Mouse (Mus musculus) CH12.LX (cell line): Measurements from ENCODE around the gene Kdm8. TPM values are rescaled to one million over a fixed set of nuclear protein-coding genes. Genes with fewer than 3 reads are reported as not detected.

Experiments
- DNase-seq: peaks from one replicate; pipeline ENCODE4 v3.0.0-alpha.2; 2013; ENCODE audit errors: extremely low read depth
- H3K27ac ChIP-seq: 2 replicates; pipeline ENCODE4 v1.5.1; 2012; ENCODE audit warnings: low read depth, mild to moderate bottlenecking, control low read depth, moderate library complexity; ENCODE audit not compliant: insufficient read depth
- H3K27me3 ChIP-seq: replicated peaks from 2 replicates; pipeline ENCODE3; 2012; ENCODE audit warnings: inconsistent platforms
- H3K36me3 ChIP-seq, 2 experiments: replicated peaks in 1 of 2; 2 replicates each; pipeline versions ENCODE3 to v1.6.1; 2012; ENCODE audit warnings: inconsistent platforms in 1 of 2, low read length in 1 of 2, mild to moderate bottlenecking in 1 of 2, mixed read lengths in 1 of 2, moderate library complexity in 1 of 2; ENCODE audit not compliant: control insufficient read depth in 1 of 2, insufficient read depth in 1 of 2
- H3K4me1 ChIP-seq, 2 experiments: 2 replicates each; pipeline ENCODE4 v1.6.1; 2012; ENCODE audit warnings: inconsistent platforms in 1 of 2, moderate library complexity in 1 of 2; ENCODE audit not compliant: insufficient read depth in 2 of 2, control insufficient read depth in 1 of 2
- H3K4me2 ChIP-seq: 2 replicates; pipeline ENCODE4 v1.6.1; 2012; ENCODE audit warnings: low read depth, mild to moderate bottlenecking, control low read depth; ENCODE audit not compliant: poor library complexity, insufficient read depth, severe bottlenecking
- H3K4me3 ChIP-seq, 3 experiments: fragments of 150-350 bp in 1 of 3; sonication (generic) in 1 of 3; replicated peaks in 1 of 3; 2 replicates each; pipeline versions ENCODE3 to v1.5.1; 2011 to 2012; ENCODE audit warnings: low read depth in 2 of 3, low read length in 2 of 3, mild to moderate bottlenecking in 2 of 3, moderate library complexity in 2 of 3, control low read depth in 1 of 3, improper control_type of control experiment in 1 of 3, inconsistent platforms in 1 of 3, mixed read lengths in 1 of 3; ENCODE audit not compliant: poor library complexity in 1 of 3
- H3K79me2 ChIP-seq: replicated peaks from 2 replicates; pipeline ENCODE4 v1.6.1; 2012; ENCODE audit warnings: mild to moderate bottlenecking, moderate library complexity; ENCODE audit not compliant: control insufficient read depth, poor library complexity, insufficient read depth, severe bottlenecking; ENCODE audit errors: extremely low read depth
- H3K9ac ChIP-seq: 2 replicates; pipeline ENCODE4 v1.6.1; 2012; ENCODE audit warnings: low read depth, mild to moderate bottlenecking, control low read depth, moderate library complexity; ENCODE audit not compliant: insufficient read depth
- H3K9me3 ChIP-seq: replicated peaks from 2 replicates; pipeline ENCODE3; 2012; ENCODE audit warnings: low read length, inconsistent platforms, mixed read lengths
- BHLHE40 ChIP-seq: IDR thresholded peaks from 2 replicates; pipeline ENCODE4 v1.6.1; 2011; ENCODE audit warnings: mild to moderate bottlenecking, low read depth, low read length, improper control_type of control experiment
- CHD1 ChIP-seq: IDR thresholded peaks from 2 replicates; pipeline ENCODE4 v1.6.1; 2012; ENCODE audit warnings: low read depth, low read length, improper control_type of control experiment, inconsistent platforms
- CHD2 ChIP-seq: IDR thresholded peaks from 2 replicates; pipeline ENCODE4 v1.6.1; 2011; ENCODE audit warnings: low read length, improper control_type of control experiment
- CTCF ChIP-seq, 2 experiments: IDR thresholded peaks in 1 of 2; conservative IDR thresholded peaks in 1 of 2; 2 replicates each; pipeline ENCODE4 v1.5.1; 2011 to 2012; ENCODE audit warnings: low read depth in 2 of 2, low read length in 2 of 2, improper control_type of control experiment in 1 of 2, inconsistent platforms in 1 of 2, mild to moderate bottlenecking in 1 of 2, moderate library complexity in 1 of 2
- EP300 ChIP-seq: IDR thresholded peaks from 2 replicates; pipeline ENCODE4 v1.6.1; 2011; ENCODE audit warnings: low read length, improper control_type of control experiment
- GABPA ChIP-seq: IDR thresholded peaks from 2 replicates; pipeline ENCODE4 v1.6.1; 2012; ENCODE audit warnings: low read depth, low read length, improper control_type of control experiment, inconsistent platforms; ENCODE audit not compliant: insufficient replicate concordance
- IRF4 ChIP-seq: IDR thresholded peaks from 2 replicates; pipeline ENCODE4 v1.6.1; 2014; ENCODE audit warnings: low read depth, mild to moderate bottlenecking, inconsistent platforms, low read length, improper control_type of control experiment
- MAX ChIP-seq: IDR thresholded peaks from 2 replicates; pipeline ENCODE4 v1.6.1; 2011; ENCODE audit warnings: low read length, improper control_type of control experiment
- MAZ ChIP-seq: IDR thresholded peaks from 2 replicates; pipeline ENCODE4 v1.6.1; 2012; ENCODE audit warnings: low read depth, mild to moderate bottlenecking, inconsistent platforms, low read length, improper control_type of control experiment, moderate library complexity
- MEF2A ChIP-seq: IDR thresholded peaks from 2 replicates; pipeline ENCODE4 v1.6.1; 2014; ENCODE audit warnings: low read depth, mild to moderate bottlenecking, inconsistent platforms, low read length, improper control_type of control experiment, borderline replicate concordance
- MYC ChIP-seq: IDR thresholded peaks from 2 replicates; pipeline ENCODE4 v1.6.1; 2011; ENCODE audit warnings: low read depth, mild to moderate bottlenecking, improper control_type of control experiment, low read length
- NELFE ChIP-seq: IDR thresholded peaks from 2 replicates; pipeline ENCODE4 v1.6.1; 2011; ENCODE audit warnings: low read depth, low read length, improper control_type of control experiment
- PAX5 ChIP-seq: IDR thresholded peaks from 2 replicates; pipeline ENCODE4 v1.6.1; 2012; ENCODE audit warnings: low read length, inconsistent platforms, mixed read lengths
- TBP ChIP-seq: conservative IDR thresholded peaks from 2 replicates; pipeline ENCODE4 v1.6.1; 2011; ENCODE audit warnings: low read depth, low read length, improper control_type of control experiment
- TCF12 ChIP-seq: IDR thresholded peaks from 2 replicates; pipeline ENCODE4 v1.6.1; 2014; ENCODE audit warnings: low read depth, mild to moderate bottlenecking, inconsistent platforms, low read length, improper control_type of control experiment
- UBTF ChIP-seq: IDR thresholded peaks from 2 replicates; pipeline ENCODE4 v1.6.1; 2012; ENCODE audit warnings: low read depth, mild to moderate bottlenecking, inconsistent platforms, low read length, improper control_type of control experiment, moderate library complexity
- dilution Hi-C: fragments of 300-500 bp; cut with MboI; formaldehyde crosslinking; loops from 2 replicates; pipeline ENCODE4 v1.14.3; 2020; ENCODE audit warnings: low sequenced_read_pairs; ENCODE audit not compliant: extremely low pct_unique_long_range_greater_than_20kb, extremely low pct_ligation_motif_present
- in situ Hi-C: fragments of 300-500 bp; cut with MboI; formaldehyde crosslinking; loops from 3 replicates; pipeline ENCODE4 v1.14.3; 2019; ENCODE audit warnings: low sequenced_read_pairs, low pct_ligation_motif_present, low pct_unique_long_range_greater_than_20kb, mixed read lengths
- polyA plus RNA-seq: library from polyadenylated mRNA; unstranded; fragments of >175 nt; gene quantifications from 2 replicates; pipeline ENCODE4 v1.2.1, GENCODE M21; 2012; ENCODE audit warnings: low read depth; ENCODE audit not compliant: insufficient read length
- total RNA-seq, 2 experiments: library from RNA; depleted of rRNA; stranded (reverse); fragments of 300-350 nt in 1 of 2; fragments of >200 nt in 1 of 2; gene quantifications; 2 replicates each; pipeline ENCODE4 v1.2.3; 2012 to 2014

The Kdm8 gene
- total and polyA plus RNA-seq, 3 experiments: 5.0 to 8.7 (median 6.6) TPM

DNA sequence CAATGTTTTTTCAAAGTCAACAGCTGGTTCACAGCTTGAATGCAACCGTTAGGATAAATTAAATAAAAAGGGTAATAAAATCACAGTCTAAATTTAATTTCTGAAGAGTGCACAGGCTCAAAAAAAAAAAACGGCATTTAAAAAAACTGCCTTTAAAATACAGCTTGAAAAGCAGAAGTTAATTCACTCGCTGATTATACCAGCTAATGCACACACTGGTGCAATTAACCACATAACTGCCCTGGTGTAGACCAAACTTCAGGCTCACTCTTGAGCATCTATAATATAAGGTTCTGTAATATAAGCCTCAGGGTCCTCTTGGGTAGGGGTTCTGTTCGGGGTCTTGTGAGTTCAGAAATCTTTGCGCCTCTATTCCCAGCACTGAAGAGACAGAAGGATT is 27.7 kb upstream of the Kdm8 start:
- dilution Hi-C loops: no loop called here
- H3K4me1 ChIP-seq: peaks cover 0 to 8% of the 10 kb centered on the region in 2 experiments; a peak in 2 of 4 replicates
- no peak for DNase-seq

DNA sequence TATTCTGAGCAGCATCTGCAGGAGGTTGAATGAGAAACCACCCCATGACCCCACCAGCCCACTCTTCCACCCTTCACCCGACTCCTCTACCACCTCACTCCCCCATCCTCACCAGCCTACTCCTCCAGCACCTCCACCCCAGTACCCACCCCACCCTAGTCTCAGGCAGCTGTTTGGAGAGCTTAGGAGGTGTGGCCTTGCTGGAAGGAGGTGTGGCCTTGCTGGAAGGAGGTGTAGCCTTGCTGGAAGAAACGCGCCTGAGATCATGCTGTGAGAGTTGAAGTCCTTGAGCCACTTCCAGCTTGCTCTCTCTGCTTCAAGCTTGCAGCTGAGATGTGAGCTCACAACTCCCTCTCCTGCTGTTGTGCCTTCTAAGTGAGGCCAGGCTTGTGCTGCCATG is 26.1 kb upstream of the Kdm8 start:
- Histone ChIP-seq H3K4me2 (no peak overlapping the region), H3K36me3 (no peaks in the 10 kb centered on the region), H3K4me1 (peaks cover 0 to 17% of the 10 kb centered on the region in 2 experiments; a peak in 2 of 4 replicates), H3K27me3 (peaks cover 61% of the 10 kb centered on the region), H3K9ac (no peak overlapping the region), H3K79me2 (no peaks in the 10 kb centered on the region), H3K9me3 (no peaks in the 10 kb centered on the region), H3K4me3 (no peak overlapping the region), H3K27ac (no peak overlapping the region)
- peak; percentile 25 for DNase-seq
- no peak for TF ChIP-seq UBTF
- TF ChIP-seq CHD2: no peak
- TF ChIP-seq MEF2A: no peak
- no peak for TF ChIP-seq MYC
- TF ChIP-seq GABPA: no peak
- TF ChIP-seq EP300: no peak
- TF ChIP-seq MAZ: no peak
- TF ChIP-seq BHLHE40: no peak
- no peak for TF ChIP-seq NELFE
- no peak for TF ChIP-seq TBP
- dilution Hi-C loops (no loop called here), in situ Hi-C loops (no loop called here)

More for the DNA sequence above, 27.7 kb upstream of the Kdm8 start:
- Histone ChIP-seq H3K27me3 (peaks cover 77% of the 10 kb centered on the region), H3K9ac (no peak overlapping the region), H3K79me2 (no peaks in the 10 kb centered on the region), H3K4me2 (no peak overlapping the region), H3K27ac (no peak overlapping the region), H3K9me3 (no peaks in the 10 kb centered on the region), H3K4me3 (no peak overlapping the region), H3K36me3 (no peaks in the 10 kb centered on the region)
- TF ChIP-seq TCF12: no peak
- no peak for TF ChIP-seq TBP
- no peak for TF ChIP-seq IRF4
- TF ChIP-seq CHD1: no peak
- no peak for TF ChIP-seq MAX
- no peak for TF ChIP-seq UBTF
- no peak for TF ChIP-seq CTCF (conservative IDR thresholded peaks at IDR 0.05 in 1 of 2, IDR thresholded peaks at IDR 0.05 in 1 of 2; ENCODE audit: low read depth in 2 of 2, low read length in 2 of 2)
- TF ChIP-seq PAX5: no peak
- no peak for TF ChIP-seq EP300
- in situ Hi-C loops: no loop called here
